Mouse (Mus musculus) neural tube, embryonic 10.5 days (tissue): Measurements from ENCODE around the gene Flnc.
A peak's percentile ranks its signal among the peaks of the same experiment; 100 is the strongest.
"Not testable (repeated sequence)": the region's sequence is repeated elsewhere in the genome, so short reads cannot be mapped to it uniquely, and the experiment has no call there.

ENCODE experiments used
- DNase-seq: peaks from one replicate; pipeline ENCODE4 v3.0.0-alpha.2; 2017; ENCODE audit warnings: low spot score; ENCODE audit errors: extremely low spot score

Gene Flnc

DNA sequence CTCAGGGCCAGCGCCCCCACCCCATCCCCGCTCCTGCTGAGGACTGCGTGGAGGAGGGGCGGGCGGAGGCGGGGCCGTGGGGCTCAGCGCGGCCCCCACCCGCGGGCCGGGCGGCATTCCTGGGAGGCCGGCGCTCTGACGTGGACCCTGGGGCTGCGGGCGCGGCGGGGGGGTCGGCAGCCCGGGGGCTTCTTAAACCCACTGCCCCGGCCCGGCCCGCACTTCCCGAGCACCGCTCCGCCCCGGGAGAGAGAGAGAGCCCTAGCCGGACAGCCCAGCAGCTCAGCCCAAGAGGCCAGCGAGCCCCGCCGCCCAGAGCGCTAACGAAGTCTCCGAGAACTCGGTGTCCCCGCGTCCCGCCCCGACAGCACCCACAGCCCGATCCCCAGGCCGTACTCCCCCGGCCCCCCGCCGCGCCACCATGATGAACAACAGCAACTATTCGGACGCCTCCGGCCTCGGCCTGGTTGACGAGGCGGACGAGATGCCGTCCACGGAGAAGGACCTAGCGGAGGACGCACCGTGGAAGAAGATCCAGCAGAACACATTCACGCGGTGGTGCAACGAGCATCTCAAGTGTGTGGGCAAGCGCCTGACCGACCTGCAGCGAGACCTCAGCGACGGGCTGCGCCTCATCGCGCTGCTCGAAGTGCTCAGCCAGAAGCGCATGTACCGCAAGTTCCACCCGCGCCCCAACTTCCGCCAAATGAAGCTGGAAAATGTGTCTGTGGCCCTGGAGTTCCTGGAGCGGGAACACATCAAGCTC, at the start of gene Flnc:
Flnc (plus strand) TSS at position 219 of the 766 bp plus-strand sequence.
- peak; percentile 65 for DNase-seq

GRCm38 (mm10) chr6:29388052-29388518, 45.0 kb upstream of the Flnc start, which contains the start of gene Opn1sw:
Opn1sw (minus strand) TSS chr6:29388468.
- peak; percentile 40 for DNase-seq

- DNase-seq = peak; percentile 49
These were observed 44.4 kb upstream of the Flnc start for GRCm38 (mm10) chr6:29388606-29389080.

DNA sequence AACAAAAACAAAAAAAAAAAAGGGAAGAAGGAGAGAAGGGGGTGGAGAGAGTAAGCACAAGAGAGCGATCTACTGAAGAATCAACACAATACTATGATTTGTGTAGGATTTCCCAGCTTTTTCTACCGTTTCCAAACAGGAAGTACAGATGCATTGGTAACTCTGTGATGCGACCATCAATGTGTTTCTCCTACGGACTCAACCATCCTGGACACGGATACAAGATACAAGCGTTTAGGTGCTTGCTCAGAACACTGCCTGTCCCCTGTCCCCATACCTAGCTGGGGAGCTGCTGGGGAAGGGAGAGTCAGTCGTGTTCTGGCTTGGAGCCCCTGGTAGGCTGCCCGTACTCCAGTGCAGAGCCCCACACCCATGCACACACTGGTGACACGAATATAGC, 43.6 kb upstream of the Flnc start:
- DNase-seq = no peak

GRCm38 (mm10) chr6:29390500-29390899, 42.6 kb upstream of the Flnc start:
- DNase-seq = not testable (repeated sequence)

GRCm38 (mm10) chr6:29391241-29391640, 41.8 kb upstream of the Flnc start:
- DNase-seq = not testable (repeated sequence)

- no peak for DNase-seq
These were observed 41.3 kb upstream of the Flnc start for GRCm38 (mm10) chr6:29391802-29392201.

DNA sequence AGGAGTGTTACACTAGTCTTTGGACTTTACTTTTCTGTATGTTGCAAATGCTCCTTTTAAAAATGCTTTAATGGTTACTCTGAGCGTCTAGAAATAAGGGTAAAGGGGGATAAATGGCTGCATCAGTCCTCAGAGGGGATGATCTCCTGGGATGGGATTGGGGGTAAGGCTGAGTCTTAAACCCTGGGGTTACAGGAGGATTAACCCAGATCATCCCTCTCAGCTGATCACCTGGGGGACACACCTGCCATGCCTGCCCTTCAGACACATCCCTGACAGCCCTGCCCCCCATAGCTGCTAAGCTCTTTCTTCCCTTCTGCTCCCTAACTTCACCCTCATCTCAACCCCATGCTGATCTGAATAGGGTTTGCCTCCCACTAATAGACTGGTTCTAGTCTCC, 38.8 kb upstream of the Flnc start:
- no peak for DNase-seq

GRCm38 (mm10) chr6:29395910-29396713, 36.9 kb upstream of the Flnc start, which contains the start of gene Ccdc136:
Ccdc136 (plus strand) TSS chr6:29396309.
- peak; percentile 81 for DNase-seq

GRCm38 (mm10) chr6:29396714-29397540, 36.1 kb upstream of the Flnc start:
- no peak for DNase-seq

GRCm38 (mm10) chr6:29397575-29397974, 35.5 kb upstream of the Flnc start:
- peak; percentile 23 for DNase-seq

- DNase-seq = no peak
These were observed 33.2 kb upstream of the Flnc start for GRCm38 (mm10) chr6:29399851-29400250.

DNA sequence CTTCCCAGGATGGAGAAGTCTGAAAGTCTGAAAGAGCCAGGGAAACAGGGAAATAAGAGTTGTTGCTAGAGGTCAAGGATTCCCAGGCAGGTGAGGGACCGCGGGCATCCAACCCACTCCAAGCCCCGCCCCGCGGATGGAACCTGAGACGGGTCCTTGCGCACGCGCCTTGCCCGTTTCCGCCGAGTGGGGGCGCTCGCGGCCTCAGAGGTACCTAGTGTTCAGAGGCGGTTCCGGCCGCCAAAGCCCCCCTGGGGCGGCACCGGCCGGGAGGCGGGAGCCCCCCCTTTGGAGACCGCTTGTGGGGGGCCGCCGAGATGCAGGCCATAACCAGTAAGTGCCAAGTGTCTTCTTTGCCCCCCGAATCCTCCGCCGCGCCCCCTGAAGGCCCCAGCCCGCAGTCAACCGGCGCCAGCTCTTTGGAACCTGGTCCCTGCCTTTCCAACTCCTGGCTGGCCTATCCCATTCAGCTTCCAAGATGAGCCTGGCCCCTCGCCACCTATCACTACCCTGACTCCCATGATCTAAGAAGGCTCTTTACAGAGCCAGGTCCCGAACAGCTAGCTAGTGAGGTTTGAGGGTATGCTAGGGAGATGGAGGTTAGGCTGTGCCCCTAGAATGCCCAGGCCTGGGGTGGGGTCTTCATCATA, 30.2 kb upstream of the Flnc start:
- DNase-seq = peak; percentile 57

DNA sequence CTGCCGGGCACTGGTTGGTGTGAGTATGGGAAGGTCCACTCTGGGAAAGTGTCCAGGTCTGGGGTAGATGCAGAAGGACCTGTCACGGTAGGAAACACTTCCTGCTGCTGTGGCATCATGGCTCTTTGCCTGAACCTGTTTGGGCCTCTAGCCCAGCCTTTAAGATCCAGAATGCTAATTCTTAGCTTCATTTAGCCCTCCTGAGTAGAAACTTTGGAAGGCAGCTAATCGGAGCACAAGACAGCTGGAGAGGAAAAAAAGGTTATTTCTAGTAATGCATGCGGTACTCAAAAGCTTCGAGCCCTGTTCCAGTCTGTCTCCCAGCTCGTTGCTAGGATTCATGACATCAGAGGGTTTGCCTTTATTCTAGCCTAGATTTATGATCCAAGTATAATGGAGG, 26.6 kb upstream of the Flnc start:
- no peak for DNase-seq

GRCm38 (mm10) chr6:29415446-29415845, 17.6 kb upstream of the Flnc start:
- DNase-seq = no peak

GRCm38 (mm10) chr6:29420596-29420995, 12.5 kb upstream of the Flnc start:
- no peak for DNase-seq

DNA sequence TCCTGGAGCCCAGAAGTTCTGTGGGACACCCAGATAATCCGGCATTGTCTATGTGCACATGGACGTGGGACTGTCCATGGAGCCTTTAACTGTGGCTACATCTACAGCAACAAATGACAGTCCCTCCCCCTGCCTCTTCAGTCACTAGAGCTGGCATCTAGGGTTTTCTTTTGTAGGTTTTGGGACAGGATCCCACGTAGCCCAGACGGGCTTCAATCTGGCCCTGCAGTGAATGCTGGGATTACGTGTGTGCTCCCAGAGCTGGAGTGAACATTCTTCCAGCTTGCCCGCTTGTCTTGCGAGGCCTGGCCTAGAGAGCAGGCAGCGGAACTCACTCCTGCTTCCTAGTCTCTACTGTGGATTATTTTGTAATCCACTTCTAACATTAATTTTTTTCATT, 7.9 kb upstream of the Flnc start:
- DNase-seq = no peak

- DNase-seq = no peak
These were observed 6.7 kb upstream of the Flnc start for GRCm38 (mm10) chr6:29426331-29426730.

GRCm38 (mm10) chr6:29428171-29428570, 4.9 kb upstream of the Flnc start:
- no peak for DNase-seq

DNA sequence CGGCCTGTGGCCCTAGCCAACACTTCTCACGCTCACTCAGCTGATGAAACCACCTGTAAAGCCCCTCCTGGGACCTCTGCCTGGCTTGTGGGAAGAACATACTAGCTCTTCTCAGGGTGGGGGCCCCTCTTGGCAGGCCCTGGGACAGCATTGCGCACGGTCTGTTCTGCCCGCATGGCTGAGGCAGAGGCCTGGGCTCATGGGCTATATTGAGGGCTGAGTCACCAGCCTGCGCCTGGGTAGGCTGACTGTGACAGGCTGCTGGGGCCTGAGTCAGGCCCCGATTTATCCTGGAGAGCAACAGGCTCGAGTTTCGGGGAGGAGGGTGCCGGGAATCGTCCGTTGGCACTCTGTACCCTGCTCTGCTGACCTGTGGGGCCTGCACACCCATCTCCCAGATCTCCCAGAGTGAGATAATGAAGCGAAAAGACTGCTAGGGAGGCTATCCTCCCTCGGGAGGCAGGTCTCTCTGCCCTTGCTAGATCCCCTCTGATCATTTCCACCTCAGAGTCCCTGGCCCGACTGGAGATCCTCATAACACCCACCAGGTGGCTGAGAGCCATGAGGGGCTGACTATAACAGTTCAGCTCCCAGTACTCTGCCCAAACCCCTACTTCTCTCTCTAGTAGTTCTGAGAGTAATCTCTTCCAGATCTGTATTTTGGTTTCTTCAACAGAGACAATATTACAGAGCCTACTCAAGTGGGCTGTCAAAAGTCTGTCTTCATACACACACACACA, 2.2 kb upstream of the Flnc start:
- no peak for DNase-seq
